Mouse (Mus musculus) frontal cortex, postnatal 10 days (tissue): ENCODE measurements around the gene Plekha7.

Experiments
- DNase-seq, 2 experiments: peaks; one replicate each; pipeline ENCODE4 v3.0.0; 2022; ENCODE audit warnings: low spot score in 2 of 2, mixed read lengths in 1 of 2

The Plekha7 gene

DNA sequence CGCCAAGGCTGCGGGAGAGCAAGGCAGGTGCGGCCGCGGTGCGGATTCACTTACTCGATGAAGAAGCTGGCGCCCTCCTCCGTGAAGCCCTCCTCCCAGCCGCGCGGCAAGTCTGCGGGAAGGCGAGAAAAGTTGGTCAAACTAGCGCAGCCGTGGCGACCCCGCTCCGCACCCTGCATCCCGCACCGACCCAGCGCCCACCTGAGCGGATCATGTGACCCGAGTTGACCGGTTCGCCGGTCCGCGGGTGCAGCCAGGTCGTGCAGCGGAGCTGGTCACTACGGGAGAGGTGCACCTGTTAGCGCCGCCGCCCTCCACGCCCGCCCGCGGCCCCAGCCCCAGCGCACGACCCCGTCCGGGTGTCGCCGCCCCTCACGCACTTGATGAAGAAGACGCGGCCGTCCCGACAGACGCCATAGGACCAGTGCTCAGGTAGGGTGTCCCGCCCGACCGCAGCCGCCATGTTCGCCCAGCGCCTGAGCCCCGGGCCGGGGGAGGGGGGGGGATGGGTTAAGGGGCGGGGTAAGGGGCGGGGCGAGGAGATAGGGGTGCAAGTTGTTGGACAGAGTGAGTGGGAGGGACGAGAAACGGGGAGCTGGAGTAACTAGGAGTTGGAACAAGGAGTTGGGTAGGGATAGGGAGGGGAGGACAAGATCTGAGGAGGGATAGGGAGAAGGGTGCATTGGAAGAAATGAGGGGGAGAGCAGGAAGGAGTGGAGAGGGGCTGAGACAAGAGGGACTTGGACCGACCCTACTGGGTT, at the start of gene Plekha7:
TSS of gene Plekha7 (minus strand) at position 506 of the 761 bp plus-strand sequence.
- DNase-seq: peak in 1 of 2 experiments; percentile 13

GRCm38 (mm10) chr7:116336226-116336625, 28.1 kb upstream of the Plekha7 start:
- peak; percentile 35 to 42 for DNase-seq

DNA sequence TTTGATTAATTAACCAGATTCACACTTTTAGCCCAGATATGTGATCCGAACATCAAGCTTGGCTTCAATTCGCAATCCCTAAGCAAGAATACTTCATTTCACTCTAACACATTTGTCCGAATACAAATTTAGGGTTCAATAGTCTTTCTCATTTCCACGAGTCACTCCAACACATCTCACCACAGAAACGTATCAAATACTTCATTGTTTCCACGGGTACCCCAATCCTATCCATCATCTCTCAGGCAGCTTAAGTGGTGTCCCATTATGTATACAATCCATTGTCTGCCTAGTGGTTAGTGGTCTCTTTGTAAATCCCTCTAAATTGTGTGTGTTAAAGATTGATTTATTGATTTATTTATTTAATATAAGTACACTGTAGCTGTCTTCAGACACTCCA, 27.0 kb upstream of the Plekha7 start:
- DNase-seq: no peak

DNA sequence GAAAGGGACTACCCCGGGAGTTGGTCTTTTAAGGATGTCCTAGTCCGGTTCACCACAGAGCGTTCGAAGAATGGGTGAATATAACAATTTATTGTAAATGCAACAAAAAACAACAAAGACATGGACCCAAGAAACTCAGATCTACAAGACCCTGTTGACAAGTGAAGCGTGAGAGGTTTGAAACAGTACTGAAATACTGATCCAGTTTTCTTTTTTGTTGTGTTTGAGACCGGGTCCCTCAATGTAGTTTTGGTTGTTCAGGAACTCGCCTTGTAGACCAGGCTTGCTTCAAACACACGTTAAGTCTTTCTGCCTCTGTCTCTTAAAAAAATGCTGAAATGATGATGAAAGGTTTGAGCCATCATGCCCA, 26.5 kb upstream of the Plekha7 start:
- no peak for DNase-seq

- peak; percentile 96 to 98 for DNase-seq
Observed at GRCm38 (mm10) chr7:116333713-116334668, 25.8 kb upstream of the Plekha7 start, which contains the start of gene Rps13. Gene Rps13, minus strand, starts transcription at chr7:116334195.

GRCm38 (mm10) chr7:116331246-116331645, 23.1 kb upstream of the Plekha7 start:
- DNase-seq: no peak

GRCm38 (mm10) chr7:116329858-116330257, 21.7 kb upstream of the Plekha7 start:
- no peak for DNase-seq

GRCm38 (mm10) chr7:116328777-116329176, 20.6 kb upstream of the Plekha7 start:
- no peak for DNase-seq

DNA sequence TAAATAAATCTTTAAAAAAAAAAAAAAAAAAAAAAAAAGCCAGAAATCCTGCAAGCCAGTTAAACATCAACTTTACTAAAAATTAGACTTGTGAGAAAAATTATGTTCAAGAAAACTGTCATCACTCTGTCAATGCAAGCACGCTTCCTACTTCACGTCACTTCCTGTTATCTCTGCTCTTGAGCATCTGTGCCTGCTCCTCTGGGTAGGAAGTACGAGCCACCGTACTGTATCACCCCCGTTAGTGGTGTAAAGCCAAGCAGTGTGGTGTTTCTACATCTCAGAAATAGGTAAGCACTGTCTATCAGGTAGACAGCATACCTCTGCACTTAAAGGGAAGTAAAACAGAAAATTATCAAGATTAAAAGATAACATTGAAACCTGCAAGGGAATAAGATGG, 19.7 kb upstream of the Plekha7 start:
- no peak for DNase-seq

GRCm38 (mm10) chr7:116323331-116323964, 15.3 kb upstream of the Plekha7 start:
- DNase-seq: peak; percentile 34 to 54

DNA sequence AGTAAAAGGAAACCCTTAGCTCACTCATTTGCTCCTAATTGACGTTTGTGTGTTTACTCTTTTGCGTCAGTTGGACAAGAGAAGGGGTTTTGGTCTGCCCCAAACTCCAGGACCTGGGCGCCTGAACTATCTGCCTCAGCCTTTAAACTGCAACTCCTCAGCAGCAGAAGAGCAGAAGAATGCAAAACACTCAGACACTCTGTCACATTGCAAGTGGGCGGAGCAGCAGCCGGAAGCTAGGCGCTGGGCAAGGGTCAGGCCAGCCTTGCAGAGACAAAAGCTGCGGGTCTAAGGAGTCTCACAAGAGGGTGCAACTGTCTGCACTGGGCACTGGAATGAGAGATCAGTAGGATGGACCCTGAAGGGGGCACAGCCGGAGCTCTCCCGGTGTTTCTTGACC, 1.3 kb upstream of the Plekha7 start:
- DNase-seq: no peak

DNA sequence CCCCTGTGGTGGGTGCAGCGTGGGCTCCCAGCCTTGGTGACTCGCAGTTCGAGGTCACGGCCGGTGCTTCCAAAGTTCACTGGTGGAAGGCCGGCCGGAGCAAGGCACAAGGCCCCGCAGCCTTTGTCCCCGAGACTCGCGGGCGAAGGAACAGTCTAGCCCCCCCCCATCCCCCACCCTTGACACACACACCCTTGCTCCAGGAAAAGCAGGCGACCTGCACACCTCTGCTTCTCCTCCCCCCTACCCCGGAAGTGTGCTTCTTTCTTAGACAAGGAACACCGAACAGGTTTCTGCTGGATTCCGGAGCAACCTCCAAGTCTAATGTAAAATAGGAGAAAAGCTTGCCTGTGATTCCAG, 436 bp upstream of the Plekha7 start:
- no peak for DNase-seq

DNA sequence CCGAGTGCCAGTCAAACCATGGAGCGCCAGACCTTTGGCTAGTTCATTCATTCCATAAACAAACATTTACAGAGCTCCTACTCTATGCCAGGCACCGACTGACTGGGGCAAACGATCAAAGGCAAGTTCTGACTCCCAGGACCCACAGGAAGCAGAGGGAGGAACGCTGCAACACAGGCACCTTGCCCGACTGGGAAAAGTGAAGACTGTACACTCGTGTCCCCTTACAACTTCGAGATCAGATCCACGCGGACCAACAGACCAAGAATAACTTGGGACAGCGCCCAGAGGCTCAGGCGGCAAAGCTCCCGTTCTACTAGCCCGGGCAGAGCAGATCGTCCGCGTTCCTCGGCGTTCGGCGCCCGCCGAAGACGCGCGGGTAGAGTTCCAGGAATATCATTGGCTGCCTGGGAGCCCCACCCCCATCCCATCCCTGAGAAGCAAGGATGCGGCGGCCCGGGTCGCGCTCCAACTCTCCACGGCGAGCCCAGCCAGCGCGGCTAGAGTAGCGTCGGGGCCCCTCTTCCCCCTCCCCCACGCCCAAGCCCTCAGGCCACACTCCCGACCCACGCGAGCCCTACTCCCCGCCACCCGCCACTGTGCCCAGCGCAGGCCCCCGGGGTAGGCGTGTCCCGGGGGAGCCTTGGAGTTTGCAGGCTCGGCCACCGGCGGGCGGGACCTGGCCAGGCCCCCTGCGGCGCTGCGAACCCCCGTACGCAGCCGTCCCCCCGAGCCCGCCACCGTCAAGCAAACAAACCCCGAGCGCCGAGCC, 891 bp downstream of the Plekha7 start:
- DNase-seq: peak; percentile 26 to 48

DNA sequence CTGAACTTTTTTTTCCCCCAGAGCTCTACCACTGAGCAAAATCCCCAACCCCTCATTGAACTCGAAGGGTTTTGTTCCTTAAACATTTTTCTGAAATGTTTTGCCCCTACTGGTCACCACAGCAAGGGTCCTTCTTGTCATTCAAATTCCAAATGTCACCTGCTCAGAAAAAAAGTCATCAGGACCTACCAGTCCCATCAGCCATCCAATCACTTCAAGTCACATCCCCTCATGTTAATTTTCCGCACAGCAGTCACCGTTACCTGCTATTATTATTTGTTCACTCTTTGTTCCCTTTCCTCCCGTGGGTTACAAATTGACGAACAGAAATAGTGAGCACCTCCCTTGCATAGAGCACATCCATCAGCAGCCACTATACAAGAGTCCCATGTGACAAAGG, 1.6 kb downstream of the Plekha7 start:
- DNase-seq: no peak

DNA sequence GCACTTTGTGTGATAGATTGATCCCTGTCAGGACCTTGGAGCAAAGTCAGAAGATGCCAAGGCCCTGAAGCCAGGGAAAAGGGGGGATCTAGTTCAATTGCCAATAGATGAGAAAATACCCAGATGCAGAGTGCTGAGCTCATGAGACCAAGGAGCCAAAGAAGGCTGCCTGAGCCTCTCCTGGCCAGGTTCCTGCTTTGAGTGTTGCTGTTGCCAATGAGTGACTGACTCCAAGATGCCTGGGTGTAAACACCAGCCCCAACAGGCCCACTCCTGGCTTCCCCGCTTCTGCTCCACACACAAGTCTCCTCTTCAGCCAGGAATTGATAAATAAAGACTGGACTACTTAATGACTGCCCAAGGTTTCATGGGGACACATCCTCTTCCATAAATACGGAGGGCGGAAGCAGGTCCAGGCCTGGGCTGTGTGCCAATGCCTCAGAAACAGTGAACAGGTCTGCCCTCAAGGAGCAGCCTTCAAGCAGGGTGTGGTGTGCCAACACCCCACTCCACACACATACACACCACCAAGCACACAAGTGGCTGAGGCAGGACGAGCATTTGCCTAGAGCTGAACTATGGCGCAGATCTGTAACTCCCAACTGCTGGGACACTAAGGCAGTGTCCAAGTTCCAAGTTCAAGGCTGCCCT, 6.4 kb downstream of the Plekha7 start:
- no peak for DNase-seq

DNA sequence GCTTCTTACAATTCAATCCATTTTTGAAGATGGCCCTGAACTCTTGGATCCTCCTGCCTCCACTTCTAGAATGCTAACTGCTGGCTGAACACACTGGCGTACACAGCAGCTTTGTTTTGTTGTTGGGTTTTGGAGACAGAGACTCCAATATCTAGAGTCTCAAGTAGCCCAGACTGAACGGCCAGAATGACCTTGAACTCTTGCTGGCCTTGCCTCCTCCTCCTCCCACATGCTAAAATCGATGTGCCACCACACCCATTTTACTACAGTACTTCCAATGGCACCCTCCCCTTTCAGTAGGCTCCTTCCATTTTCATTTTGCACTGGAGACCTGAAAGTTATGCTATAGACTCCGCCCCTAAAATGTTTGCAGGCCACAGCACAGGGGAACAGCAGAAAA, 7.0 kb downstream of the Plekha7 start:
- DNase-seq: no peak

DNA sequence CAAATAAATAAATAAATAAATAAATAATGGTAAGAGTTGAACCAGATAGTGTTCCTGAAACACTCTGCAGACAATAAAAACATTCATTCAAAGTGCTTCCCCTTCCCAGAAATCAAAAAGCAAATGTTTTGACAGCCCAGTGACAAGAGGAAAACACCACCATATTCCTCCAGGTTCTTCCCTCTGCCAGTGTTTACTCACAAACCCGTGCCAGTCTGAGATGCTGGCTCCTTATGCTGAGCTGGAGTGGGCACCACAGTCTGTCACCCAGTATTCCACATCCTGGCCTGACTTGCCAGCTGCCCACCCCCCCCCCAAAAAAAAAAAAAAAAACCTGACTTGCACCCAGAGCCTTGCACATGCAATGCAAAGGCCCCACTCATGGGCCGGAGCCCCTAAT, 9.3 kb downstream of the Plekha7 start:
- no peak for DNase-seq

DNA sequence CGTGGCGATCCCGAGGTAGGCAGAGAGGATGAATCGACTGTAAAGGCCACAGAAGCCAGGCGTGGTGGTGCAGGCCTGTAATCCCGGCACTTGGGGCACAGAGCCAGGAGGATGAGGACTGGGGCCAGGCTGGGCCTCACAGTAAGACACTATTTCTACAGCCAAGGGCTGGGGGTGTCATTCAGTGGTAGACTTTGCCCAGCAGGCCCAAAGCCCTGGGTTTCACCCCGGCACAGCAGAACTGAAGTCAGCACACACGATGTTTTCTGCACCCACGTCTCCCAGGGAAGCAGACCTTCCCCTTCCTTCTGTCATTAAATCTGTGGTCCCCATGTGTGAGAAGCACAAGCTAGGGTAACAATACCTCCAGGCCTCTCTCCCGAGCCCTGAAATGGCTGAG, 9.8 kb downstream of the Plekha7 start:
- DNase-seq: no peak

- no peak for DNase-seq
Observed at GRCm38 (mm10) chr7:116294961-116295360, 13.2 kb downstream of the Plekha7 start.

DNA sequence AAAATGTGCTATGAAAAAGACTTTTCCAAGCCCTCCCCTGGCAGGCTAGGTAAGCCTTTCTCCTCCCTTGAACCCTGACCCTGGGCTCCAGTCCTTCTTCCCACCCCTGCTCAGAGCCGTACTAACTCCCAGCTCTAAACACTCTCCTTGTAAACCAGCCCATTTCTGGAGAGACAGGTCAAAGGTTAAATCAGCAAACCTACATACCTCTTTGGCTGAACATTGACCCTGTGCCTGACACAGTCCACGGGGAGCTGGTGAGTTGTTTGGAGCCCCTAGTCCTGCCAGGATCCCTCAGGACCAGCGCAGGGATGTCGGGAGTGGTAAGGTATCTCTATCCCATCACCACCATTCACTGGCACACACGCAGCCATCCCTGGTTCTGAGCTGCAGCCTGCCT, 15.8 kb downstream of the Plekha7 start:
- DNase-seq: no peak

GRCm38 (mm10) chr7:116290559-116290958, 17.6 kb downstream of the Plekha7 start:
- DNase-seq: no peak
